Mouse (Mus musculus) left cerebral cortex, postnatal 4 days (tissue): ENCODE data around the gene Cdh13. TPM values are rescaled to one million over a fixed set of nuclear protein-coding genes. Genes with fewer than 3 reads are reported as not detected.
A peak's percentile ranks its signal among the peaks of the same experiment; 100 is the strongest.

Experiments
- DNase-seq: peaks from one replicate; pipeline ENCODE4 v3.0.0-alpha.2; 2022
- intact Hi-C: fragments of 180-260 bp; cut with DNase I; formaldehyde crosslinking; loops from one replicate; pipeline ENCODE4 v1.15.1; 2025
- total RNA-seq, 2 experiments: library from RNA; stranded (reverse); gene quantifications; 2 replicates each; pipeline ENCODE4 v1.2.3; 2021

Cdh13 gene
- total RNA-seq, 2 experiments from 2014 or later, result 173 to 179 TPM

GRCm38 (mm10) chr8:118289525-118289924 lies 6.0 kb downstream of the Cdh13 start:
- intact Hi-C loops, result loop anchor here (5.0 to 10.0 kb wide), 3 partner anchors 155 to 563 kb away; no protein-coding TSS in a partner anchor
- DNase-seq, result peak; percentile 42

- DNase-seq, result no peak
- intact Hi-C loops, result no loop called here
Measured at GRCm38 (mm10) chr8:118290266-118290665, 6.7 kb downstream of the Cdh13 start.

GRCm38 (mm10) chr8:118296477-118296876 lies 12.9 kb downstream of the Cdh13 start:
- no peak for DNase-seq
- intact Hi-C loops, result no loop called here

- intact Hi-C loops, result no loop called here
- no peak for DNase-seq
Measured at GRCm38 (mm10) chr8:118306957-118307356, 23.4 kb downstream of the Cdh13 start.

- no peak for DNase-seq
Measured at GRCm38 (mm10) chr8:118309106-118309505, 25.6 kb downstream of the Cdh13 start.

GRCm38 (mm10) chr8:118313426-118314187 lies 30.1 kb downstream of the Cdh13 start:
- peak; percentile 20 for DNase-seq
- intact Hi-C loops, result no loop called here

More at GRCm38 (mm10) chr8:118309106-118309505, 25.6 kb downstream of the Cdh13 start:
- intact Hi-C loops, result no loop called here

- intact Hi-C loops, result no loop called here
- no peak for DNase-seq
Measured at GRCm38 (mm10) chr8:118314188-118314563, 30.6 kb downstream of the Cdh13 start.

GRCm38 (mm10) chr8:118314932-118315331 lies 31.4 kb downstream of the Cdh13 start:
- intact Hi-C loops, result no loop called here
- no peak for DNase-seq

- DNase-seq, result no peak
- intact Hi-C loops, result no loop called here
Measured at GRCm38 (mm10) chr8:118316440-118316839, 32.9 kb downstream of the Cdh13 start.

- intact Hi-C loops, result no loop called here
- DNase-seq, result no peak
Measured at GRCm38 (mm10) chr8:118320566-118320965, 37.0 kb downstream of the Cdh13 start.

- intact Hi-C loops, result no loop called here
- DNase-seq, result no peak
Measured at GRCm38 (mm10) chr8:118323421-118323820, 39.9 kb downstream of the Cdh13 start.

GRCm38 (mm10) chr8:118334933-118335332 lies 51.4 kb downstream of the Cdh13 start:
- intact Hi-C loops, result no loop called here
- no peak for DNase-seq

GRCm38 (mm10) chr8:118339711-118340110 lies 56.2 kb downstream of the Cdh13 start:
- intact Hi-C loops, result no loop called here
- peak; percentile 10 for DNase-seq

GRCm38 (mm10) chr8:118343267-118343666 lies 59.7 kb downstream of the Cdh13 start:
- intact Hi-C loops, result no loop called here

GRCm38 (mm10) chr8:118348710-118349489 lies 65.4 kb downstream of the Cdh13 start:
- intact Hi-C loops, result no loop called here
- no peak for DNase-seq

More at GRCm38 (mm10) chr8:118343267-118343666, 59.7 kb downstream of the Cdh13 start:
- peak; percentile 52 for DNase-seq

- intact Hi-C loops, result no loop called here
- DNase-seq, result no peak
Measured at GRCm38 (mm10) chr8:118350136-118350535, 66.6 kb downstream of the Cdh13 start.

GRCm38 (mm10) chr8:118353022-118353421 lies 69.5 kb downstream of the Cdh13 start:
- no peak for DNase-seq
- intact Hi-C loops, result no loop called here

- no peak for DNase-seq
- intact Hi-C loops, result no loop called here
Measured at GRCm38 (mm10) chr8:118357067-118357466, 73.5 kb downstream of the Cdh13 start.

GRCm38 (mm10) chr8:118357596-118357995 lies 74.1 kb downstream of the Cdh13 start:
- DNase-seq, result no peak
- intact Hi-C loops, result no loop called here

- intact Hi-C loops, result no loop called here
- no peak for DNase-seq
Measured at GRCm38 (mm10) chr8:118363781-118364180, 80.2 kb downstream of the Cdh13 start.

GRCm38 (mm10) chr8:118373092-118373491 lies 89.6 kb downstream of the Cdh13 start:
- DNase-seq, result no peak
- intact Hi-C loops, result no loop called here

GRCm38 (mm10) chr8:118374738-118375137 lies 91.2 kb downstream of the Cdh13 start:
- intact Hi-C loops, result no loop called here
- no peak for DNase-seq
